Mouse (Mus musculus): ENCODE results near the gene Agbl1. TPM values are rescaled to one million over a fixed set of nuclear protein-coding genes. Genes with fewer than 3 reads are reported as not detected.
A peak's percentile ranks its signal among the peaks of the same experiment; 100 is the strongest.

Agbl1 gene
- polyA plus RNA-seq, 1 experiment from 2014 or later, result not detected

GRCm38 (mm10) chr7:76485546-76485945 lies 255.9 kb downstream of the Agbl1 start:
- Histone ChIP-seq H3K9me3 (no peaks in the 10 kb centered on the region), H3K4me2 (no peak overlapping the region), H3K4me3 (no peak overlapping the region), H3K36me3 (no peaks in the 10 kb centered on the region), H3K27ac (no peak overlapping the region), H3K9ac (no peak overlapping the region), H3K27me3 (no peaks in the 10 kb centered on the region), H3K4me1 (replicated peaks) (no peaks in the 10 kb centered on the region)
- ATAC-seq (ENCODE audit: low FRiP score), result no peak
- 82% methylated on average over 2 of the region's 2 CpGs for WGBS

GRCm38 (mm10) chr7:76487519-76487918 lies 257.8 kb downstream of the Agbl1 start:
- Histone ChIP-seq H3K9me3 (no peaks in the 10 kb centered on the region), H3K4me3 (no peak overlapping the region), H3K27ac (no peak overlapping the region), H3K4me1 (replicated peaks) (no peaks in the 10 kb centered on the region), H3K9ac (no peak overlapping the region), H3K36me3 (no peaks in the 10 kb centered on the region), H3K4me2 (no peak overlapping the region), H3K27me3 (no peaks in the 10 kb centered on the region)
- WGBS, result 79% methylated on average over 5 of the region's 5 CpGs
- no peak for ATAC-seq (ENCODE audit: low FRiP score)

GRCm38 (mm10) chr7:76524291-76524690 lies 294.6 kb downstream of the Agbl1 start:
- WGBS, result 44% methylated on average over 3 of the region's 3 CpGs
- no peaks in the 10 kb centered on the region for H3K9me3 ChIP-seq

GRCm38 (mm10) chr7:76546456-76546855 lies 316.8 kb downstream of the Agbl1 start:
- Histone ChIP-seq H3K27ac (no peak overlapping the region), H3K4me2 (no peak overlapping the region), H3K36me3 (no peaks in the 10 kb centered on the region), H3K4me3 (no peak overlapping the region), H3K27me3 (no peaks in the 10 kb centered on the region; the same call in 1 of the 2 replicates), H3K9ac (no peak overlapping the region), H3K4me1 (replicated peaks) (peaks cover 7% of the 10 kb centered on the region; the same call in 1 of the 2 replicates), H3K9me3 (no peaks in the 10 kb centered on the region)
- no peak for ATAC-seq (ENCODE audit: low FRiP score)
- WGBS, result 68% methylated on average over 2 of the region's 2 CpGs

More at GRCm38 (mm10) chr7:76524291-76524690, 294.6 kb downstream of the Agbl1 start:
- Histone ChIP-seq H3K36me3 (no peaks in the 10 kb centered on the region), H3K4me3 (no peak overlapping the region), H3K27ac (no peak overlapping the region), H3K27me3 (no peaks in the 10 kb centered on the region), H3K4me1 (replicated peaks) (no peaks in the 10 kb centered on the region; the same call in 1 of the 2 replicates), H3K9ac (no peak overlapping the region), H3K4me2 (no peak overlapping the region)
- ATAC-seq (ENCODE audit: low FRiP score), result no peak

- no peak overlapping the region for H3K4me2 ChIP-seq
- H3K9ac ChIP-seq, result no peak overlapping the region
Observed at GRCm38 (mm10) chr7:76547313-76547712, 317.6 kb downstream of the Agbl1 start.

GRCm38 (mm10) chr7:76551860-76552259 lies 322.2 kb downstream of the Agbl1 start:
- Histone ChIP-seq H3K9me3 (no peaks in the 10 kb centered on the region), H3K27ac (no peak overlapping the region), H3K4me2 (no peak overlapping the region), H3K36me3 (no peaks in the 10 kb centered on the region), H3K4me3 (no peak overlapping the region), H3K4me1 (replicated peaks) (no peaks in the 10 kb centered on the region), H3K27me3 (no peaks in the 10 kb centered on the region; the same call in 1 of the 2 replicates), H3K9ac (no peak overlapping the region)
- 92% methylated on average over 3 of the region's 3 CpGs for WGBS
- no peak for ATAC-seq (ENCODE audit: low FRiP score)

More at GRCm38 (mm10) chr7:76547313-76547712, 317.6 kb downstream of the Agbl1 start:
- H3K27me3 ChIP-seq, result no peaks in the 10 kb centered on the region; the same call in 1 of the 2 replicates
- H3K9me3 ChIP-seq, result no peaks in the 10 kb centered on the region
- no peak overlapping the region for H3K4me3 ChIP-seq
- H3K4me1 ChIP-seq (replicated peaks), result peaks cover 7% of the 10 kb centered on the region; the same call in 1 of the 2 replicates
- H3K27ac ChIP-seq, result no peak overlapping the region
- no peaks in the 10 kb centered on the region for H3K36me3 ChIP-seq
- no peak for ATAC-seq (ENCODE audit: low FRiP score)

GRCm38 (mm10) chr7:76560564-76561258 lies 331.0 kb downstream of the Agbl1 start:
- Histone ChIP-seq H3K9me3 (no peaks in the 10 kb centered on the region), H3K27ac (peak overlapping the region; percentile 44; the same call in 1 of the 2 replicates), H3K4me2 (no peak overlapping the region), H3K4me3 (no peak overlapping the region), H3K36me3 (no peaks in the 10 kb centered on the region), H3K9ac (no peak overlapping the region), H3K4me1 (replicated peaks) (peaks cover 9% of the 10 kb centered on the region), H3K27me3 (no peaks in the 10 kb centered on the region)
- ATAC-seq (ENCODE audit: low FRiP score), result peak; percentile 76

- H3K9me3 ChIP-seq, result no peaks in the 10 kb centered on the region
- no peak for ATAC-seq (ENCODE audit: low FRiP score)
- no peaks in the 10 kb centered on the region for H3K27me3 ChIP-seq
- no peak overlapping the region for H3K4me2 ChIP-seq
- peaks cover 9% of the 10 kb centered on the region for H3K4me1 ChIP-seq (replicated peaks)
- H3K36me3 ChIP-seq, result no peaks in the 10 kb centered on the region
- H3K4me3 ChIP-seq, result no peak overlapping the region
- H3K27ac ChIP-seq, result no peak overlapping the region
- 86% methylated on average over 4 of the region's 4 CpGs for WGBS
- H3K9ac ChIP-seq, result no peak overlapping the region
Observed at GRCm38 (mm10) chr7:76562506-76562905, 332.8 kb downstream of the Agbl1 start.

GRCm38 (mm10) chr7:76594566-76595079 lies 364.9 kb downstream of the Agbl1 start:
- no peaks in the 10 kb centered on the region for H3K36me3 ChIP-seq
- WGBS, result 84% methylated on average over 5 of the region's 5 CpGs
- H3K4me3 ChIP-seq, result no peak overlapping the region
- H3K27ac ChIP-seq, result no peak overlapping the region
- no peak overlapping the region for H3K9ac ChIP-seq
- H3K27me3 ChIP-seq, result no peaks in the 10 kb centered on the region
- ATAC-seq (ENCODE audit: low FRiP score), result no peak
- no peaks in the 10 kb centered on the region for H3K9me3 ChIP-seq
- no peaks in the 10 kb centered on the region for H3K4me1 ChIP-seq (replicated peaks)
- no peak overlapping the region for H3K4me2 ChIP-seq

GRCm38 (mm10) chr7:76597812-76598211 lies 368.1 kb downstream of the Agbl1 start:
- no peak overlapping the region for H3K9ac ChIP-seq
- no peaks in the 10 kb centered on the region for H3K36me3 ChIP-seq
- 34% methylated on average over 2 of the region's 2 CpGs for WGBS
- no peak overlapping the region for H3K4me3 ChIP-seq
- no peak for ATAC-seq (ENCODE audit: low FRiP score)
- no peak overlapping the region for H3K27ac ChIP-seq
- no peaks in the 10 kb centered on the region for H3K27me3 ChIP-seq
- H3K4me2 ChIP-seq, result no peak overlapping the region
- no peaks in the 10 kb centered on the region for H3K4me1 ChIP-seq (replicated peaks)
- no peaks in the 10 kb centered on the region for H3K9me3 ChIP-seq

- 75% methylated on average over 2 of the region's 2 CpGs for WGBS
- H3K36me3 ChIP-seq, result no peaks in the 10 kb centered on the region
- no peaks in the 10 kb centered on the region for H3K27me3 ChIP-seq
- ATAC-seq (ENCODE audit: low FRiP score), result no peak
- H3K4me3 ChIP-seq, result no peak overlapping the region
- no peak overlapping the region for H3K9ac ChIP-seq
- H3K4me1 ChIP-seq (replicated peaks), result no peaks in the 10 kb centered on the region
- H3K4me2 ChIP-seq, result no peak overlapping the region
- H3K27ac ChIP-seq, result no peak overlapping the region
- no peaks in the 10 kb centered on the region for H3K9me3 ChIP-seq
Observed at GRCm38 (mm10) chr7:76600050-76600690, 370.5 kb downstream of the Agbl1 start.

- no peak overlapping the region for H3K4me2 ChIP-seq
- no peaks in the 10 kb centered on the region for H3K27me3 ChIP-seq
- no peaks in the 10 kb centered on the region for H3K36me3 ChIP-seq
- H3K27ac ChIP-seq, result no peak overlapping the region
- ATAC-seq (ENCODE audit: low FRiP score), result no peak
- H3K4me1 ChIP-seq (replicated peaks), result no peaks in the 10 kb centered on the region
- H3K9ac ChIP-seq, result no peak overlapping the region
- no peaks in the 10 kb centered on the region for H3K9me3 ChIP-seq
- no peak overlapping the region for H3K4me3 ChIP-seq
Observed at GRCm38 (mm10) chr7:76629528-76629927, 399.8 kb downstream of the Agbl1 start.

- Histone ChIP-seq H3K27ac (no peak overlapping the region), H3K9ac (no peak overlapping the region), H3K4me1 (replicated peaks) (no peaks in the 10 kb centered on the region), H3K4me2 (no peak overlapping the region), H3K4me3 (no peak overlapping the region), H3K9me3 (no peaks in the 10 kb centered on the region), H3K36me3 (no peaks in the 10 kb centered on the region), H3K27me3 (no peaks in the 10 kb centered on the region)
- ATAC-seq (ENCODE audit: low FRiP score), result no peak
- 86% methylated on average over 4 of the region's 4 CpGs for WGBS
Observed at GRCm38 (mm10) chr7:76650984-76651383, 421.3 kb downstream of the Agbl1 start.

Measured in hindbrain, embryonic 13.5 days (tissue).